Mouse (Mus musculus) lung, postnatal 4 days (tissue): ENCODE measurements around the gene Osbpl3.

Experiments used
- DNase-seq, 2 experiments: peaks; one replicate each; pipeline ENCODE4 v3.0.0; 2021

The Osbpl3 gene

DNA sequence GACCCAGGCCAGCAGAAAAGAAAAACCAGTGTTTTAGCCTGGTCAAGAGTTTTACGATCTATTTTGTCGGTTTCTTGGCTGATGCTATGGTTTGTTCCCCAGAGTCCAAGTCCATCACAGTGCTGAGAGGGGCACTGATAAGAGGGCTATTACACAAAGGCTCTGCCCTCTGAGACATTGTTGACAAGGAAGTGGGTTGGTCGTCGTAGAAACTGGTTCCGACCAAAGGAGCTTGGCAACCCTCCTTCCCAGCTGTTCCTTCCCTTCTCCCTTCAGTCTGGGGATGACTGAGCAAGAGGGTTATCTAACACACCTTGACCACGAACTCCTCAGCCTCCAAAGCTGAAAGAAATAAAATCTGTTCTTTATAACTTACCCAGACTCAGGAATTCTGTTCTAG, 192.3 kb downstream of the Osbpl3 start, which contains the start of gene Gsdme:
TSS of gene Gsdme (minus strand) at position 193 of the 400 bp plus-strand sequence.
- no peak for DNase-seq

DNA sequence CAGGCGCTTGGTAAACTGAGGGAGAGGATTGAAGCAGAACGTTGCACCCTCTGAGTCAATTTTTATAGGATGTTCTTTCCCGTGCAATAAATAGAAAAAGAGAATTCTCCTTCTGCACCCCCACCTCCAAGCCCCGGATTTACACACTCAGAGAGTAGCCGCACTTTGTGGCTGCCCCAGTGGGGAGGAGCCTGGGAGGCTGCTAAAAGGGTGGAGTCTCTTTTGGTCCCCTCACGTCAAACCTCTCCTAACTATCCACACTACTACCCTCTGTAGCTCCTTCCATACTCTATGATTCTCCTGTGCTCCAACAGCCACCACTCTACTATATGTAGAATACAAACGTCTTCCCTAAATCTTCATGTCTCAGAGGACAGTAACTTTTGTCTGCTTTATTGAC, 193.7 kb downstream of the Osbpl3 start:
- no peak for DNase-seq

DNA sequence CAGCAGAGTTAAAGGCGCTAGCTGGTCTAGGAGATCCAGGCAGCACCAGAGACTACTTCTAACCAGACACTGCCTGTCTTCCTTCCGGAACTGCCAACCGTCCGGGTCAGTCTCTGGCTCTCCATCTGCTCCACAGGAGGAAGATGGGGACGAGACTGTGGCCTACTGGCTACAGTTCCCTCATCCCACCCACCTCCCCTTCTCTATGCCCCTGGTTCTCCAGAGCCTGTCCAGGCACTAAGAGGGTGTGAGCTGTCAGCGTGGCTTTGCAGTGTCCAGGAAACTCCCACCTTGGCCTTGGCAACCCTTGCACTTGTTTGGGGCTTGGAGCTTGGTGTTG, 194.1 kb downstream of the Osbpl3 start:
- no peak for DNase-seq

DNA sequence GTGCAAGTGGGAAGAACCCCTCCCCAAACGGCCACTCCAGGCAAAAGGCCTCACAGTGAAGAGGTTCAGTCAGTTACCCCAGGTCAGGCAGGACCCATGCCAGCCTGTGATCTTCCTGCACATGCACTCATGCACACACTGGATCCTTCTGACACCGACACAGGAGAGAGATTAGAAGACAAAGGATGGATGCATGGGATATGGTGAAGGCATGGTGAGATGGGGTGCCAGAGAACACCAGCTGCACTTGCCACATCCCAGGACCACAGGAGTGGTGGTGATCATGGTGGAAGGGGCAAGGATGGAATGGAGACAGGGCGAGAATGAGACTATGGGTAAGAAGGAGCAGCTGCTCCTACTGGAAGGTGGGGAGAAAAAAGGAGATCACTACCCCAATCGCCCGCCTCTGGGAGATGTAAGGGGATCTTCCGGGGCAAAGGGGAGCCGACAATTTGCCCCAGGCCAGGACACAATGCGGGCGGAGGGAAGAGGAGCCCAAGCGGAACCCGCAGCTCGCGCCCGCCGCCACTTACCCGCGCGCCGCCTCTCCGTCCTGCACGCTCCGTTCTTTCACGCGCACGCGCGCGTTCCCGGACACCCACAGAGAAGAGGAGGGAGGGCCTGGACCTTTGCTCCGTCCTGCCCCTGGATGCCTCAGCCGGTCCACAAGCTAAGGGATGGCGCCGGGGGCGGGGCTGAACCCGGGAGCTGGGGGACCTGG, 194.6 kb downstream of the Osbpl3 start:
- DNase-seq = peak; percentile 85 to 88

DNA sequence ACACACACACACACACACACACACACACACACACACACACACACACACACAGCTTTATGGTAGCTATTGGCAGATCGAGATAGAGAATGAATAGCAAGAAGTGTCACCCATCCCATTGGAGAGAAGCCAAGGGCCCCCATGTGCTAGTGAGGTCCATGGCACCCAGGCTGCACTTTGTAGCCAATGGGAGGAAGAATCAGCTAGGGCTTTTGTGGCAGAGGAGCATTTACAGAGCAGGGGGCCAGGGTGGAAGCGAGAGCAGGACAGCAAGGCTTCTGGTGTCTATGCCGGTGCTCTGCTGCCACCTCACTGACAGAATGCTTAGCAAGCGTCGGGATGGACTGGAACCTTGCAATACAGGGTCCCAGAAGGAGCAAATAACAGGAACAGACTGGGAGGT, 200.6 kb downstream of the Osbpl3 start:
- DNase-seq = no peak

DNA sequence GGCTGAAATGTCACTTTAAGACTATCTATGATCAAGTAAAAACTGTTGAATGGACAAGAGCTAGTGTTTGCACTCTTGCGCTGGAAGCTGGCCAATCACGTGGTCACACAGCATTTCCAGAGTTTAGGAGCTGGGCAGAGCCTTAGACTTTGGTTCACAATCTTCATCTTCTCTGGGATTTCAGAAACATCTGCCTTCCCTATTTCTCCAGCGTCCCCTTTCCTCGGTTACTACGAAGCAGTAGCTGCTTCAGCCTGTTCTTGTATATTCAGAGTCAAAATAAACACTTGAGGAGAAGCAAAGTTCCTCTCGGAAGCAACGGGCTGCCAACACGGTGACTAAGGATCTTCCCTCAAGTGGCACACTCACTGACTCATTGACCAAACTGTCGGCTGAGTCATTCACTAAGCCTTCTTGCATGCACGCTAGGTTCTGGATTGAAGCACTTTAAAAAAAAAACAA, 201.2 kb downstream of the Osbpl3 start:
- peak; percentile 66 to 75 for DNase-seq

DNA sequence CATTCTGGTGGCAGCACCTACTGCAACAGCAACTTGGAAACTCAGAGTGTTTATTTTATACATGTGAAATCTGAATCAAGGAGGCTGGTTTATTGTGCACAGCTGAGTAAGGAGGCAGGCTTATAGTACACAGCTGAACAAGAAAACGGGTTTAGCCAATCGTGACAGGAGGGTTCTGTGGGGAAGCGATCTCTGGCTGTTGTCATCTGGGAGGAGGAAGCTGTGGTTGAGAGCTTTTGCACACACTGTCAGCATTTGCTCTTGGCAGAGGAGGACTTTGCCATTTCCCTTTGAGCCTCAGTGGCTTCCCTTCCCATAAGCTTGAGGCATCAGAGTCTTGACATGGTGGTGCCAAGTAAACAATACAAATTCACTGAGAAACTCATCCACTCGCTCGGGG, 203.3 kb downstream of the Osbpl3 start:
- peak; percentile 33 to 49 for DNase-seq

DNA sequence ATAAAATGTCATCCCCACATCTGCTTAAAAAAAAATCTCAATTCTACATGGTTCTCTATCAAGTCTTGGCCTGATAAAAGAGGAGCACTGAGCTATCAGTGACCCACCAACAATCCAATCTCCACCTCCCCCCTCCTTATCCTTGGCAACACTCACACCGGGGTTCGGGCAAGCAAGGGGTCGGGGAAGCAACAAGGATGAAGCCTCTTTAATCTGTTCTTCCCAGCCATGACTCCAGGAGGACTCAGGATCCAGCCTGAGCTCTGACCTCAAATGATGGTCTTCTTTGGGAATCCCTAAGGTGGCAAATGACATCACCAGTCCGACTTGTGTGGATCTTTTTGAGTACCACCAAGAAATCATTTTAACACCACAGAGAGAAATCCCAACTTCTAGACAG, 208.2 kb downstream of the Osbpl3 start:
- no peak for DNase-seq

DNA sequence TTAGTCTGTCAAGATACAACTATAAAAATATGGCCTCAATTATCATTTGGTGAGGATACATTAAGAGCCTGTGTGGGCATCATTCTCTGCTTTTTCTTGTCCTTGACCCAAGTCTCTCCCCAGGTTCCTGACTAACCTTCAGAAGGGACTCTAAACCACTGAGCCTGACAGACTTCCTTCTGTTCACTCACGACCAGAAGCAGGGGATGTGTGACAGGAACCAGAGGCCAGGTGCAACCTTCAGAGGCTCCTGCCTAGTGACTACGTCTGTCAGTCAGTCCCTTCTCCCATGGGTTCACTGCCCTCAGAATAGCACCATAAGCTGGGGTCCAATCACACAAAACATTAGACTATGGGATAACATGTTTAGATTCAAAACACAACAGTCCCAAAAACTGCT, 208.6 kb downstream of the Osbpl3 start:
- DNase-seq = no peak

DNA sequence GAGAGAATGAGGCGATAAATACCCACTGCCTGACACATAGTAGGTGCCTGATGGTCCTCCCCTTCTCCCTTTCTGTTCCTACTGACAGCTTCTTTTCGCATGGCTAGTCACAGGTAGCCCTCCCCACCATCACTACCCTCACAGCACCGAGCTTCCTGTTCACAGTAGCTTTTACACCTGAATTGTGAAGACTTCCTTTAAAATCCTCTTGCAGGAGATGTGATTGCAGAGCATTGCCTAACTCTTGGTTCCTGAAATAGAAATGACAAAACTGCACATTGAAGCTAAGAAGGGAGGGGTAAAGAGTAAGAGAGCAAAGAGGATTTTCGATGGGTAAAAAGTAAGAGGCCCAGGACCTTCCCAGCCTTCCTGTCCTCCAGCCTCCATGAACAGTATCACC, 211.0 kb downstream of the Osbpl3 start:
- no peak for DNase-seq

DNA sequence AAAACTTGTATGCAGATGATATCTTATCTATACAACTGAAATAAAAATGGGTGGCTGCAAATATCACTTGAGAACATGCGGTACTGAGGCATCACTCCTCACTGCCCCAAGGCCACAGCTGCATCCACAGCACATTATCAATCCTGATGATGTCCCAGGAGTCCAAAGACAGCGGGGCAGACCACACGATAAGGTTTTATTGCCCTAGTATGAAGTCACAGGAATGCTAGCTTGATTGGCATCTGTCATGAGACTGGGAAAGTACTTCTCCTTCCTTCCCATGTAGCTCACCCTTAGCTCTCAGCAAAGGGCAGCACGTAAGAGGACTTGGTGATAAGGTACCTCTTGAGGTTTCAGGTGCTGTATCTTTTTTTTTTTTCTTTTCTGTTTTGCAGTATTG, 211.9 kb downstream of the Osbpl3 start:
- DNase-seq = no peak
